Mouse (Mus musculus): ENCODE measurements around the gene Larp7.

The Larp7 gene

GRCm38 (mm10) chr3:127511786-127512746 lies 41.1 kb downstream of the Larp7 start:
- DNase-seq: no peak

GRCm38 (mm10) chr3:127507878-127508783 lies 45.0 kb downstream of the Larp7 start:
- no peak for DNase-seq

GRCm38 (mm10) chr3:127498742-127499400 lies 54.3 kb downstream of the Larp7 start, which contains the start of gene Ank2:
Gene Ank2 (minus strand): TSS chr3:127499350.
- peak; percentile 76 for DNase-seq

GRCm38 (mm10) chr3:127498197-127498741 lies 54.9 kb downstream of the Larp7 start:
- peak; percentile 65 for DNase-seq

GRCm38 (mm10) chr3:127492663-127493062 lies 60.5 kb downstream of the Larp7 start:
- DNase-seq: no peak

GRCm38 (mm10) chr3:127487302-127487701 lies 65.8 kb downstream of the Larp7 start:
- DNase-seq: no peak
